Mouse (Mus musculus): Measurements from ENCODE around the gene Mgarp. TPM values are rescaled to one million over a fixed set of nuclear protein-coding genes. Genes with fewer than 3 reads are reported as not detected.
"Not testable (repeated sequence)": the region's sequence is repeated elsewhere in the genome, so short reads cannot be mapped to it uniquely, and the experiment has no call there.

The Mgarp gene
- polyA plus RNA-seq (2016; fragmentation: Nextera tagmentation; extraction: Ambion mirVana): 3.8 and 4.9 TPM in 2 replicates

DNA sequence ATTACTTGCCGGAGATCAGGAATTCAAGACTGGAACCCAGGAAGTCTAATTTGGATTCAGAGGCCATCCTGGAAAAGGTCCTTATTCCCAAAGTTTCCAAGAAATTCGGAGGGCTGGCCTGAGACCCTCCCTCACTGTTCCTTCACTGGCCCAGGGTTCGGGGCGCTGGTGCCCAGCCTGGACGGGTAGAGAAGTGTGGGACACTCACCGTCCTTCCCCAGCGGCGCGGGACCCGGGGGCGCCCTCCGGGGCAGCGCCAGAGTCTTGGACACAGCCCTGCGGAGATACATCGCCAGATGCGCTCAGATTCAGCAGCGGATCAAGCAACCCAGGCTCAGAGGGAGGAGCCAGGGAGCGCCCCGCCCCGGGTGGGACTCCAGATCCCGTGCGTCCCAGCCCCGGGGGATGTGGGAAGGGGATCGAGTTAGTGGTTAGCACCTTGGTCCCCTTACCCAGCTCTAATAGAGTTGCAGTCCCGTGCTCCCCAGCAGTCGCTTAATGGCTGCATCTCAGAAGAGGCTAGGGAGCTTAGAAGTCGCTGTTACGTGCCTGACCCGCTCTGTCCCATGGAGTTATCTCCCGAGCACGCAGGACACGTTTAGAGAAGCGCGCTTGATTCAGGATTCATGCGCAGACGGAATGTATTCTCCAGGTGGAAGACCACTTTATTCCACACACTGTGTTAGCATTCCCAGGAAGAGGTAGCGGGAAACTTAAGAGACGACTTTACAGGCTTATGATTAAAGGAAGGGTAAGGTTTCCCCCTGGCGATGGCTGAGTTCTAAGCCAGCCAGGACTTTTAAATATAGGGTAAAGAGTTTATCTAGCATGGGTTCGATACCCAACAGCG is at the start of gene Mgarp:
Mgarp (minus strand) TSS at position 520 of the 850 bp plus-strand sequence.
- Histone ChIP-seq H3K9me3 (replicated peaks) (no peaks in the 10 kb centered on the region), H3K4me3 (peak within 1 kb of the TSS; percentile 60), H3K4me1 (peaks cover 14% of the 10 kb centered on the region), H3K27me3 (ENCODE audit: low read depth, poor library complexity, severe bottlenecking) (peaks cover 48% of the 10 kb centered on the region), H3K36me3 (no peaks in the 10 kb centered on the region), H3K27ac (peak within 1 kb of the TSS; percentile 75)
- 2% methylated on average over 41 of the region's 41 CpGs for WGBS
- peak; percentile 85 for DNase-seq (ENCODE audit: low spot score)

DNA sequence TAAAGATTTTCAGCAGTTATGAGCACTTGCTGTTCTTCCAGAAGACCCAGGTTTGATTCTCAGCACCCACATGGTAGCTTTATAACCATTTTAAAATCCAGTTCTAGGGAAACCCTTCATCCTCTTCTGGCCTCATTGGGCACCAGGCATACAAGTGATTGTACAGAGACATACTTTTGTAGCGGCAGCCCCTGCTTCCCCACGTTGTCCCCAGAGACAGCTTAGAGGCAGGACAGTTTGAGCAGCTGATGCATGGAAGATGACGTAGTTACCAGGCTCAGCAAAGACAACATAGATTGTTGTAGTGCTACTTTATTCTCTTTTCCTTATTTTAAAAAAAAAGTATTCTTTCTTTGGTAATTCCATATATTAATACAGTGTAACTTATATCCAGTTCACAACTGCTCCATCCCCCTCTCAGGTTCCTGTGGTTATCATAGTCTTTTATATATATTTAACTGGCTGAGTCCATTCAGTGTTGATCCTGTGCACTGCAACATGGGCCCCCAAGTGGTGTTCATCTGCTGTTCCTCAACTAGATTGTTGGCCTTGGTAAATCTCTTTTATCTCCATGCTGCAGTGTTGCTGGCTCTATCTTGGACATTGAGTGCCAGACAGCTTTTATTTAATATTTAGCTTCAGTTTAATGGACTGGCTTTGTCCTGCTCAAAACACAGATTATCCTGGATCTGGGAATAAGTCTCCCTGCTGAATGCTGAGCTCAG is 38.5 kb upstream of the Mgarp start:
- Histone ChIP-seq H3K36me3 (peaks cover 63% of the 10 kb centered on the region), H3K27ac (no peak overlapping the region), H3K4me3 (no peak overlapping the region), H3K4me1 (no peaks in the 10 kb centered on the region), H3K27me3 (ENCODE audit: low read depth, poor library complexity, severe bottlenecking) (no peaks in the 10 kb centered on the region), H3K9me3 (replicated peaks) (no peaks in the 10 kb centered on the region)
- no peak for DNase-seq (ENCODE audit: low spot score)
- 92% methylated on average over 3 of the region's 3 CpGs for WGBS

DNA sequence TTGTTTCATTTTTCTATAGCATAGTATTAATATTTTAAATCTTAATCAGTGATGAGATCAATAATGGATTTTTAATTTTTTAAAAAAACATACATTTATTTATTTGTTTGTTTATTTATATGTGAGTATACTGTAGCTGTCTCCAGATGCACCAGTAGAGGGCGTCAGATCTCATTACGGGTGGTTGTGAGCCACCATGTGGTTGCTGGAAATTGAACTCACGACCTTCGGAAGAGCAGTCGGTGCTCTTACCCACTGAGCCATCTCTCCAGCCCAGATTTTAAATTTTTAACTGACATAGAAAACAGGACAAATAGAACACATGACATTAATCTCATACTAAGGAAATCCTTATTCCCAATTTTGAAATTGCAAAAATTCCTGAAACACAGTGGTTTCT is 37.8 kb upstream of the Mgarp start:
- H3K9me3 ChIP-seq (replicated peaks); H3K4me1 ChIP-seq; H3K27me3 ChIP-seq (ENCODE audit: low read depth, poor library complexity, severe bottlenecking); DNase-seq (ENCODE audit: low spot score); H3K4me3 ChIP-seq; H3K27ac ChIP-seq: not testable (repeated sequence)
- 88% methylated on average over 5 of the region's 5 CpGs for WGBS
- peaks cover 58% of the 10 kb centered on the region for H3K36me3 ChIP-seq

DNA sequence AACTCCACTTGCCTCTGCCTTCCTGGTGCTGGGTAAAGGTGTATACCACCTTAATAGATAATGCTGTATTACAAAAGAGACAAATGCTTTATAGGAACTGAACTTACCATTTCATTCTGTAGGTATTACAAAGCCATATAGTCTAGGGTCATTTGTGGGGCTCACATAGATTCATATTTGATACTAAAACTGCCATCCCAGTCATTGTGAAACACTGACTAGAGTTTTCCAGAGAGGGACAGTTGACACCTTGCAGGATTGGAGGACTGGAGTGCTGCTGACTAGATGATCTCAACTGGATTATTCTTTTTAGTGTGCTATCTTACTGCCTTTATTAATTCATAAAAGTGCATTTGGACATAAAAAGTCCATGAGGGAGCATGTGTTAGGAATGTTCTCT is 28.9 kb upstream of the Mgarp start:
- no peaks in the 10 kb centered on the region for H3K9me3 ChIP-seq (replicated peaks)
- no peaks in the 10 kb centered on the region for H3K27me3 ChIP-seq (ENCODE audit: low read depth, poor library complexity, severe bottlenecking)
- H3K4me1 ChIP-seq: no peaks in the 10 kb centered on the region
- H3K27ac ChIP-seq: no peak overlapping the region
- peaks cover 12% of the 10 kb centered on the region; the same call in 1 of the 2 replicates for H3K36me3 ChIP-seq
- DNase-seq (ENCODE audit: low spot score): no peak
- no peak overlapping the region for H3K4me3 ChIP-seq

DNA sequence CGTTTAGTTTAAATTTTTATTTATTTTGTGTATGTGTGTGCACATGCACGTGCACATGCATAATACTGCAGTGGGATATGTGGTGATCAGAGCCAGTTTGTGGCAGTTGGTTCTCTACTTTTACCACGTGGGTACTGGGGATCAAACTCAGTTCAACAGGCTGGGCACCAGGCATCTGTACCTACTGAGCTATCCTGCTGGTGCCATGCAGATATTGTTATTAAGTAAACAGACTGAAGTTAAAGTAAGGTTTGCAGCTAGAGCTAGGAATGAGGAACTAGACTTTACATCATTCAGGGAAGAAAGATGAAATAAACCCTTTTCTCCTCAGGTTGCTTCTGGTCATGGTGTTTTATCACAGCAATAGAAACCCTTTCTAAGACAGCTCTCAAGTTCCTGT is 25.4 kb upstream of the Mgarp start:
- H3K9me3 ChIP-seq (replicated peaks): no peaks in the 10 kb centered on the region
- no peak overlapping the region for H3K4me3 ChIP-seq
- no peak overlapping the region for H3K27ac ChIP-seq
- H3K36me3 ChIP-seq: peaks cover 21% of the 10 kb centered on the region
- peaks cover 7% of the 10 kb centered on the region for H3K4me1 ChIP-seq
- DNase-seq (ENCODE audit: low spot score): no peak
- 90% methylated on average over 3 of the region's 3 CpGs for WGBS
- no peaks in the 10 kb centered on the region for H3K27me3 ChIP-seq (ENCODE audit: low read depth, poor library complexity, severe bottlenecking)

DNA sequence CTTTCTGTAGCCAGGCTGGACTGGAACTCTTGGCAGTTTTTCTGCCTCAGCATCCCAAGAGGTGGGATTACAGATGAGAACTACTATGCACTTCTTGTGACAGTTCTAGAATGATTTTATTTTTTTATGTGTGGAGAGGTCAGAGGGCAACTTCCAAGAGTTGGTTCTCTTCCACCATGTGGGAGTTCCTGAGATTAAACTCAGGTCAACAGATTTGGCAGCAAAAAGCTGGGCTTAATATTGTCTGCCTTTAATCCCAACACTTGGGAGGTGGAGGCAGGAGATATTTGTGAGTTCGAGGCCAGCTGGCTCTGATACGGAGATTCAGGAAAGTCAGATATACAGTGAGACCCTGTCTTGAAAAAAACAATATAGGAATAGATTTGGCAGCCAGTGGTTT is 21.4 kb upstream of the Mgarp start:
- Histone ChIP-seq H3K4me3 (peak overlapping the region; percentile 100), H3K36me3 (peaks cover 17% of the 10 kb centered on the region), H3K4me1 (peaks cover 15% of the 10 kb centered on the region), H3K27me3 (ENCODE audit: low read depth, poor library complexity, severe bottlenecking) (no peaks in the 10 kb centered on the region), H3K27ac (no peak overlapping the region), H3K9me3 (replicated peaks) (no peaks in the 10 kb centered on the region)
- no peak for DNase-seq (ENCODE audit: low spot score)
- 80% methylated on average over 2 of the region's 2 CpGs for WGBS

DNA sequence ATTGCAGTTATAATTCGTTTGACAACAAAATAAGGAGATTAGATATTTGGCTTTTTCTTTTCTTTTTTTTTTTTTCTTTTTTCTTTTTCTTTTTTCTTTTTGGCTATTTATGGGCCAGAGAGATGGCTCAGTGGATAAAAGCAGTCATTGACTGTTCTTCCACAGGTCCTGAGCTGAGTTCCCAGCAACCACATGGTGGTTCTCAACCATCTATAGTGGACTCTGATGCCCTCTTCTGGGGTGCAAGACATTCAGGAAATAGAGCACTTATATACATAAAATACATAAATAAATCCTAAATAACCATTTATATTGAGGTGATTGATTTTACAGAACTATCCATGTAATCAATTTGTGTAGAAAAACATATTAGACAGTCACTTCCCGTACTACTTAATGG is 20.9 kb upstream of the Mgarp start:
- 49% methylated on average over 2 of the region's 2 CpGs for WGBS
- no peak for DNase-seq (ENCODE audit: low spot score)
- Histone ChIP-seq H3K36me3 (peaks cover 17% of the 10 kb centered on the region), H3K4me3 (peak overlapping the region; percentile 100), H3K9me3 (replicated peaks) (no peaks in the 10 kb centered on the region), H3K4me1 (peaks cover 15% of the 10 kb centered on the region), H3K27me3 (ENCODE audit: low read depth, poor library complexity, severe bottlenecking) (no peaks in the 10 kb centered on the region), H3K27ac (no peak overlapping the region)

DNA sequence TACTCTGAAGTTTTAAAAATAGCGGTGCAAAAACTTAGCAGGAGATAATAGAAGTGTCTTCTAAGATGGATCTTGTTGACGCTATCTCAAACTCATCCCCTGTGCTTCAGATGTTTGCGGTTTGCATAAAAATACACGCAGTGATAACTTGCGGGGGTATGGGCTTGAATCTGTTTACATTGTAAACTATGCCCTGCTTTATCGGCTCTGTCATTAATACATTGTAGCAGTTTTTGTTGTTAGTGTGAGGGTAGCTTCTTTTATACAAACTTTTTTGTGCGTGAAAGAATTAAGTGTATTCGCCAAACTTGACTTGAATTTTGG is 20.6 kb upstream of the Mgarp start:
- H3K36me3 ChIP-seq: peaks cover 17% of the 10 kb centered on the region
- 11% methylated on average over 8 of the region's 8 CpGs for WGBS
- DNase-seq (ENCODE audit: low spot score): no peak
- H3K27me3 ChIP-seq (ENCODE audit: low read depth, poor library complexity, severe bottlenecking): no peaks in the 10 kb centered on the region
- H3K27ac ChIP-seq: peak overlapping the region; percentile 97
- H3K9me3 ChIP-seq (replicated peaks): no peaks in the 10 kb centered on the region
- peaks cover 15% of the 10 kb centered on the region for H3K4me1 ChIP-seq
- peak overlapping the region; percentile 100 for H3K4me3 ChIP-seq

DNA sequence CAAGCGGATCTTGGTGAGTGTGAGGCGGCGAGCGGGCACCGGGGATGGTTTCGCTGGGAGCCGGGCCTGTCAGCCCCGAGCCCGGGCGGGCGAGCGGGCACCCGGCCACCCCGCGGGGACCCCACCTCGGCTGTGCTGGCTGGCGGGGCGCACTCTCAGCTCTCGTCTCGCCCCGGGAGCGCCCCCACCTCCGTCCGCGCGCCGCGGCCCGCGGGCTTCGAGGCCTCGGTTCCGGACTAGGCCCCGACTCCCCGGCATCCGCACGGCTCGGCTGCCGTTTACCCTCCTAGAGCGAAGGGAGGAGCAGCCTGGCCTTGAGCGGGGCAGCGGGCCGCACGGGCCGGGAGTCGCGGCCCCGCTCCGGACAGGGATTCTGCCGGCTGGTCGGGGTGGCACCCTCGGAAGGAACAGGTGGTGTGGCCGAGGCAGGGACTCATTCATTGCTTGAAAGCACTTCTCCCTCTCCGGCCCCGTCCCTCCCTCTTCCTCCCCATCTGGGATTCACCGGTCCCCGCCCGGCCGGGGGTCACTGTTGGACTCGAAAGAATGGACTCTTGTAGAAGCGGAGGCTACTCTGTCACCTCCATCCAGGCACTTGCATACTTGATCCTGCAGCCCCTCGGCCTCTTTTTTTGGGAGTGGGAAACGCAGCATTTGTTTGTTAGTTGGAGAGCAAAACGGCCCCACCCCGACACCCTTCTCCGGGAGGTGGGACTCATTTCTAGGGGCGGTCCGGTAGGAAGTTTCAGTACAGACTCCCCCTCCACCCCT is 20.0 kb upstream of the Mgarp start:
- Histone ChIP-seq H3K36me3 (peaks cover 14% of the 10 kb centered on the region), H3K4me1 (peaks cover 15% of the 10 kb centered on the region), H3K27me3 (ENCODE audit: low read depth, poor library complexity, severe bottlenecking) (no peaks in the 10 kb centered on the region), H3K27ac (peak overlapping the region; percentile 97), H3K4me3 (peak overlapping the region; percentile 100), H3K9me3 (replicated peaks) (no peaks in the 10 kb centered on the region)
- peak; percentile 72 for DNase-seq (ENCODE audit: low spot score)
- under 1% methylated on average over 63 of the region's 68 CpGs for WGBS

DNA sequence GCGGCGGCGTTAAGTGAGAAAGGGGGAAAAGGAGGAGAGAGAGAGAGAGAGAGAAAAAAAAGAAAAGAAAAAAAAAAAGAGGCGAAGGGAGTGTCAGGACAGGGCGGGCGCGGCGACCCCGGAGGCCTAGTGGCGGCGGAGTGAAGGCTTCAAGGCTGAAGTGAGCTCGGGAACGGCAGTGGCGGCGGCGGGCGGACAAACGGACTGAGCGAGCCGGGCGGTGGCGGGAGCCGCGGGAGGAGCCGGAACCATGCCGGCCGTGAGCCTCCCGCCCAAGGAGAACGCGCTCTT is 19.5 kb upstream of the Mgarp start:
- WGBS: under 1% methylated on average over 30 of the region's 30 CpGs
- no peaks in the 10 kb centered on the region for H3K9me3 ChIP-seq (replicated peaks)
- peak overlapping the region; percentile 100 for H3K4me3 ChIP-seq
- DNase-seq (ENCODE audit: low spot score): no peak
- peaks cover 11% of the 10 kb centered on the region for H3K36me3 ChIP-seq
- H3K4me1 ChIP-seq: peaks cover 15% of the 10 kb centered on the region
- no peaks in the 10 kb centered on the region for H3K27me3 ChIP-seq (ENCODE audit: low read depth, poor library complexity, severe bottlenecking)
- H3K27ac ChIP-seq: peak overlapping the region; percentile 97

DNA sequence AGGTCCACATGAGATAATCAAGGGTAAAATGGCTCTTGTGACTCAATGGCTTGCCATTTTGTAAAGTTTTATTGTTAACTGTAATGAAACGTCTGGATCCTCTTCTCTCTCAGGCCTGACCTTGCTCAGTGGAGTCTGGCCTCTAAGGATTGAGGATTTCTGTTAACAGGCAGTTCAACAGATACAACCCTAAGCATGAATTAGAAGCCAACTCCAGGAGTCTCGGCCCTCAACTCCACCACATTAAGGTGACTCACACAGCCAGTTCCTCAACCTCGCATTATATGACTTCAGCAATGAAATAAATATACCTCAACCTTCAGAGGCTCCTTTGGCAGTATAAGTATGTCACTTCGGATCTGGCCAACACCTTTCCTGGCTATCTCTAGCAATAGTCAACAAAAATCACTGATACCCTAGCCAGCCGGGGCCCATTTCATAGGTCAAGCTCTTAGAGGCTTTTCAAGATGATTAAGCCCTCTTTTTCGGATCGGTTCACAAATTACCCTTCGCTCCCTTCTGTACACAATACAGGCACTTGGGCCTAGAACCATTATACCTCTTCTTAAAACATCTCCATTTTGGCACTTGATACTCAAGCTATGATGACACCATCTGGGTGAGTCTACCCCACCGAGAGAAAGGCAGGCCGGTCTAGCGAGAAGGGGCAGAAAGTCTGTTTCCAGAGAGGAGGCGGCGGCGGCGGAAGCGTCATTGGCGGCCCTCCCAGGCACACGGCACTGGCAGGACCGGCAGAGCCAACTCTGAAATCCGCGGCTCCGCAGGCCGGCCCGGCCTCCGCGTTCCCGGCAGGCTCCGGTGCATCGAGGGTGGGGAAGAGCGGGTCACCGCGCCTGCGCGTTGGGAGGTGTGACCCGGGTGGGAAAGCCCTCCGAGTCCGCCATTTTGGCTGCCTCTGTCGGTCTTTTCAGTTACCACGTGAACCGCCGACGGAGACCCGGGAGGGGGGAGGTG is 18.8 kb upstream of the Mgarp start, which contains the start of gene Naa15:
Naa15 (plus strand) TSS at position 51 of the 975 bp plus-strand sequence.
- peak; percentile 96 for DNase-seq (ENCODE audit: low spot score)
- H3K9me3 ChIP-seq (replicated peaks): no peaks in the 10 kb centered on the region
- H3K4me1 ChIP-seq: peaks cover 15% of the 10 kb centered on the region
- peak within 1 kb of the TSS; percentile 100 for H3K4me3 ChIP-seq
- no peaks in the 10 kb centered on the region for H3K27me3 ChIP-seq (ENCODE audit: low read depth, poor library complexity, severe bottlenecking)
- peak within 1 kb of the TSS; percentile 97 for H3K27ac ChIP-seq
- H3K36me3 ChIP-seq: peaks cover 9% of the 10 kb centered on the region; the same call in 1 of the 2 replicates
- WGBS: 6% methylated on average over 43 of the region's 43 CpGs

DNA sequence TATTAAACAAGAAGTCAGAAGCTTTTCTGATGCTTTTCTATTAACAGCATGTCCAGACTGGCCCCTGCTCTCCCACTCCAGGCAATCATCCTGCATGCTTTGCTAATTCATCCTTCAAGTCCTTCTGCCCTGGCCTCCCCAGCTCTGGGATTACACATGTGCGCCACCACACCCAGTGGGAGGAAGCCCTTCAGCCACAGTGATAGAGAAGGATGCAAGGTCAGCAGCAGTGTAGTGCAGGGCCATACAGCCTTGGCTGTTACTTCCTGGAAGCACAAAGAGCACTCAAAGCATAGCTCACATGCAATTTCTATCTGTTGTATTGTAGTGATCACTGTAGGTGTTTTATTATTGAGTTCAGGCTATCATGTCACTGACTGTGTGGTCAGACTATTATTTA is 16.7 kb upstream of the Mgarp start:
- WGBS: 89% methylated on average over 1 of the region's 1 CpGs
- no peaks in the 10 kb centered on the region for H3K27me3 ChIP-seq (ENCODE audit: low read depth, poor library complexity, severe bottlenecking)
- H3K4me3 ChIP-seq: no peak overlapping the region
- no peak for DNase-seq (ENCODE audit: low spot score)
- no peak overlapping the region for H3K27ac ChIP-seq
- no peaks in the 10 kb centered on the region for H3K9me3 ChIP-seq (replicated peaks)
- peaks cover 15% of the 10 kb centered on the region for H3K4me1 ChIP-seq
- H3K36me3 ChIP-seq: no peaks in the 10 kb centered on the region

Measured in limb, embryonic 10.5 days (tissue).